Mouse (Mus musculus) megakaryocyte progenitor cell, adult 5-6 weeks (primary cell): ENCODE measurements at regions not wholly inside any gene's neighbourhood (a gene's known extent, or its start where the extent isn't known, plus 50 kb on each side); places are given as distances from the start of the nearest gene placed in this dataset.

Experiments
- ATAC-seq: replicated peaks from 2 replicates; pipeline ENCODE4 v1.8.0; 2016; ENCODE audit warnings: mild to moderate bottlenecking, moderate TSS enrichment, inconsistent platforms; ENCODE audit not compliant: poor library complexity

DNA sequence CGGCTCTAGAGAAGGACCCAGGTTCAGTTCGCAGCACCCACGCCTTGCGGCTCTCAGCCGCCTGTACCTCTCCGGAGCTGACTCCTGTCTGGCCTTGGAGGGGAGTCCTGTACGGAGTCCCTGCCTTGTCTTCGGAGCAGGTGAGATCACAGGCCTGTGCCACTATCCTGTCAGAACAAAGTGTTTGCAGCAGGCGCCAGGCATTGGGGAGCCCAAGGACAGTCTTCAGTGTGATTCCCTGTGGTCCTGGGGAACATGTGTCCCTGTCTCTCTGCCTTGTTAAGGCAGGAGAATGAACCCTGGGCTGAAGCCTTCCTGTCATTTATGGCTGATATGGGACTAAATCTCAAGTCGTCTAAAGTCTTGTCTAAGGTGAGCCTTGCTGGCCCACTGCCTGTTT is 176.5 kb downstream of the Vrk1 start:
- no peak for ATAC-seq

DNA sequence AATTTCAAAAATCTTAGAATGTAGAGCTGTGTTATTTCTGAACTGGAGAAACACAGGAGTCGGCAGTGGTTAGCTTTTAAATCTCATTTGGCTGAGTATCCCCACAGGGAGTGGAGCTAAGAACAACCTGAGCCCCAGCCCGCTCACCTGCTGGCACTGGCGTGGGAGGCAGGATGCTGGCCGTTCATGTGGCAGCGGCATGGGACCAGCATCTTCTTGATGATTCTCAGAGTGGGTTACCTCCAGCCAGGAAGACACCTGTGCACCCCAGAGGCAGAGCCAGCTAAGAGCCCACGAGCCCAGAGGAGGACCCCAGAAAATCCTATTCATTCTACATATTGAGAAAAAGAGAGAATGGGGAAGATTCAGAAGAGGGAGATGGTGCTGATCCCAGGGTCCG is 181.7 kb downstream of the Vrk1 start:
- no peak for ATAC-seq

DNA sequence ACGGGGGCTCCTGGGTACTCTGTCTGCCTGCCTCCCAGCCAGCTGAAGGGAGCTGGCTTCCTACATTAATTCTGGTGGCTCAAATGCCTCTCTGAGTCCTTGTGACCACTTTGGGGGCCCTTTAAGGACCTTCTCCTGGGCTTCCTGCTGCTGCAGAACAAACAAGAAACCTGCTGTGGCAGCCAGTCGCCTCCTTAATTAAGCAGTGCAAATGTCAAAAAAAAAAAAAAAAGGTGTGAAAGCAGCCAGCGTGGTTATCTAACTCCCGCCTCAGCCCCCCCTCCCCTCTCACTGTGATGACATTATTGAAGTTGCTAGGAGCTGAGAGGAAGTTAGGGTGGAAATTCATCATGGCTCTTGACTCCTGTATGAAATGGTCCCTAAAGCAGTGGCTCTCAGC is 189.3 kb downstream of the Vrk1 start:
- ATAC-seq, result no peak

DNA sequence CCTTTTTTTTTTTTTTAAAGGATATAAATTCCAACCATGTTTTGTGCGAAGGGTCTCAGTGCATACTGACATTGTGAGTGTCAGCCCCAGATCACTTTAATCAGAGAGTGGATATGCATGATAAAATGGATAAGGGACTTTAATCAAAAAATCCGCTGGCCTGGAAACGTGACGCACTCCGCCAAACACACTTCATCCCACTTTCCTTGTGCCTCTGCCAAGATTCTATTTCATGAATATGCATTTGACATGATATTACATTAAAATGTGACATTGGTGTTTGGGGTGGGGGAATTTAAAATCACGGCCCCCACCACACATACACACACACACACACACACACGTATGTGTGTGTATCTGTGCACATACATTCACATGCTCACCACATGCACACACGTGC is 193.5 kb downstream of the Vrk1 start:
- ATAC-seq, result no peak

DNA sequence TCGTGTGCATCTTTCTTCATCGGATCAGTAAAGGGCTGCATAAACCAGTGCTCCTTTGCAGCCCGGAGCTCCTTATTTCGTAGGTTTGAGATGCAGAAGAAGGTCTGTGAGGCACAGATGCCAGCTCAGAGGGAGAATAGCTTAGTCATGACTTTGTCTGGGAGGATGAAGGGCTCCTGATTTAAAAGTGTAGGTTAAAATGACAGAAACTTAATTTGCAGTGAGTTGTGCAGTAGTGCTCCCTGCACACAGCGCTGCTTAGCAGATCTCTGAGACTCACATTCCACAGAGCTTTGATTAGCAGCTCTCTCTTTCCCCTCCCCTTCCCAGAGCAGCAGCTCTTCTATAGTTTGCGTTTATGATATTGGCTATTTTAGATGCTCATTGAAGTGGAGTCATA is 200.9 kb downstream of the Vrk1 start:
- ATAC-seq, result no peak

DNA sequence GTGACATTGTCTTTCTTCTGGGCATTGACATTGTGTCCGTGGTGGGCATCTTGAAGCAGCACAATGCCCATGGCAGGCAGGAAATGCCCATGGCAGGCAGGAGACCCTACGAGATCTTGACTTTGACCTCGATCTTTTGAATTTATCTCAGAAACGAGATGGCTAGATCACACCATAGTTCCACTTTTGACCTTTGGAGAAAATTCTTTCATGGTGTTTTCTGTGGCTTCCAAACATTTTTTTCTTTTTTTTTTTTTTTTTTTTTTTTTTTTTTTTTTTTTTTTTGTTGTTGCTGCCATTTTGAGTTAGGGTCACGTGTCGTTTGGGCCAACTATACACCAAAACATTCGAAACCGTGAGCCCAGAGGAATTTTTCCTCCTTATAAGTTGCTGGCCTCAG is 201.5 kb downstream of the Vrk1 start:
- ATAC-seq, result no peak

DNA sequence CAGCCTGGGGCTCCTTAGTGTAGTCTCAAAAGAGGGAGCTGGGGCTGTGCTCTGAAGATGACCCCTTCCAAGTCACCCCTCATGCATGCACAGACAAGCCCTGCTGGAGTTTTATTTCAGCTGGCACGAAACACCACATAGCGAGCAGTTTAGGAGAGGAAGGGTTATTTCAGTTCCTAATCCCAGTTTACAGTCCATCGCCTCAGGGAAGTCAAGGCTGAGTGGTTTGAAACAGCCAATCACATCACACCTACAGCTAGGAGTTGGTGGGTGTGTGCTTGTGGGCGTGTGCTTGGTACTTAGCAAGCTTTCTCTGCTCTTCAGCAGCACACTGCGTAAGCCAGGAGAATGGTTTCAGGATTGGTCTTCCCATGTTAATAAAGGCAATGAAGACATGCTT is 202.4 kb downstream of the Vrk1 start:
- ATAC-seq, result no peak

DNA sequence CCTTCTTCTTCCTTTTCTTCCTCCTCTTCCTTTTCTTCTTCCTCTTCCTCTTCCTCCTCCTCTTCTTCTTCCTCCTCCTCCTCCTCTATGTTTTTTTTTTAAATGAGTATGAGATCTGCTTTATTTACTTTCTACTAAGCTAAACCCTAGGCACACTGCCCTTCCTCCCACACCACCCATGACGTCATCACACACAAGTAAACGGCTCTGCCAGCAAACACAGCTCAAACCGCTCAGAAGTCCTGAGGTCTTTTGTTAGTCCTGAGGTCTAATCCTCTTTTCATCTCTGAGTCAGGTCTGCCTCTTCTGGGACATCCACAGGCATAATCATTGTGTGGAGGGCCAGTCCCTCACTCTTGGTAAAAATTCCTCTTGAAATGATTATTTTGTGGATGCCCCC is 210.0 kb downstream of the Vrk1 start:
- no peak for ATAC-seq

DNA sequence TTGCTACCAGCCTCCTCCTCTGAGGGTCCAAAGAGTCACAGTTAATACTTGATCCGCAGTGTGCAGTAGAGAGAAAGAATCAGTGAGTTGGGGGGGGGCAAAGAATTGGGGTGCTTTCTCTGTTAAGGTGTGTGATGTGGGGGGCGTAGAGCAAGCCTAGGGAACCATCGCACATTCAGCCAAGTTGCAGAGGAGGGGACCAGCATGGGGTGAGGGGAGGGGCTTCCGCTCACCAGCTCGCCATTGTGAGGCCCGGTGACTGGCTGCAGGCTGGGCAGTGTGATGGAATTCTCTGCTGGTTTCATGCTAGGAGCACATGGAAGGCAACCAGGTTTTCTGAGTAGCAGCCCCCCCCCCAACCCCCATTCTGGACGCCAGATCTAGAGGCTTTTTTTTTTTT is 216.2 kb downstream of the Vrk1 start:
- ATAC-seq, result no peak

DNA sequence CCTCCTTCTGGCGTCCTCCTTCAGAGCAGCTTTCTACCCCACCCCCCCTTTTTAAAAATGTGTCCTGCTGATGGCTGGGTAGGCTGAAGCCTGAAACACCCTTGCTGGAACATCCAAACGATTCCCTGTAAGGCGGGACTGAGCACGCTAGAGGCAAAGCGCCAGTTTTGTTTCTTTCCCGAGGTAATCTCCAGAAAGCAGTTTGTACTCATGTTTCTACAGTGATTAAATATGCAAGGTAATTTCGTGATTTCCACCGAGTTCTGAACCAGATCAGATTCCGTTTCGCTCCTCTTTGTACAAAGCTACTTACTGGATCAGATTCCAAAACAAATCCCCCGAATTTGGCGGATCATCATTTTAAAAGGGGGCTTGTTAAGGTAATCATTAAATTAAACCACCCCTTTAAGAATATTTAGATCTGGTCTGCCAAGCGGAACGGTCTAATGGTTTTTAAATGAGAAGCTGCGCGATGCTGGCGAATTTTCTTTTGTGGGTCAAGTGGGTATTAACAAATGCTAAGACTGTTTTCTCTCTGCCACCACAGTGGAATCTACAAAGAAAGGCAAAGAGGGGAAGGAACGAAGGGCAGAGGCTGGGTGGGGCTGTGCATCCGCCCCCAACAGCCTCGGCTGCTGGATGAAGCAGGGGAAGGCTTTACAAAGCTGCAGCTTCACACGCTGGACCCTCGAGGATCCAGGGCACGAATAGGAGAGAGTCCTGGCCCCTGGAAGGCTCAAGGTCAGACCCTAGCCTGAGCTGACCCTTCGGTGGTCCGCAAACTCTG is 216.9 kb downstream of the Vrk1 start:
- ATAC-seq, result no peak

DNA sequence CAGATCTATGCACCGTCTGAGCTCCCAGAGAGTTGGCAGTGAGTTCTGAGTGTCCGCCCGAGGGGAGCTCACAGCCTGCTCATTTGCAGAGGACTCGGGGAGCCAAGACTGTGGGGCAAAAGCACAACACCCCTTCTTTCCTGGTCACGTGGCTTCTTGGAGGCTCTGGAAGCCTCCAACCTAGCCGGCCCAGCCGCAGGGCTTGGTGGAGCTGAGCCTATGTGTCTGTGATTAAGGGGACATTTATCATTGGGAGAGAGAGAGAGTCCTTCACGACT is 217.5 kb downstream of the Vrk1 start:
- ATAC-seq, result no peak

DNA sequence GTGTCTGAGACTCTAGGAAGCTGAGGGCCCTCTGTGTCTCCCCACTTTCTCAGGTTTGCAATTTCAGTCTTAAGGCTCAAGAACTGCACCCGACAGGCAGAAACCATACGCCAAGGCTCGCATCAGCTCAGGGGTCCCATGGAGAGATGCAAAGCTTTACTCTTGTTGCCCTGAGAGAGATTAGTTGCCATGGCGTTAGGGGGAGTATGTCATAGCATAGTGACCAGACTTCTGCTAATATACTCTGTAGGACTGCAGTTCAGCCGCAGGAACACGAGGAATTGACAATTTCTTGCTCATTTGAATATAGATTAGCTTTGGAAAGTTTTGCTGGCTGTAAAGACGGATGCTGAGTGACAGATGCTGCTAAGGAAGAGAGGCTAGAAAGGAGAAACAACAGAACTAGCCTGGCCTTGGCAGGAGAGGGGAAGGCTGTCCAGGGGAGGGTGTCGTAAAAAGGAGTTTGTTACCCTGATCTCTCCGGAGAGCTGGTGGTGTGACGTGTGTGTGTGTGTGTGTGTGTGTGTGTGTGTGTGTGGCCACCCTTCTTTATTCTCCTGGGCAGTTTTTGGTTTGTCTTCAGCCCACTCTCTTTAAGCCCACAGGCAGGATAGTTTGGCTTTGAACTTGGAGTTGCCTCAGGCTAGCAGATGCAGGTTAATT is 235.3 kb downstream of the Vrk1 start:
- no peak for ATAC-seq

DNA sequence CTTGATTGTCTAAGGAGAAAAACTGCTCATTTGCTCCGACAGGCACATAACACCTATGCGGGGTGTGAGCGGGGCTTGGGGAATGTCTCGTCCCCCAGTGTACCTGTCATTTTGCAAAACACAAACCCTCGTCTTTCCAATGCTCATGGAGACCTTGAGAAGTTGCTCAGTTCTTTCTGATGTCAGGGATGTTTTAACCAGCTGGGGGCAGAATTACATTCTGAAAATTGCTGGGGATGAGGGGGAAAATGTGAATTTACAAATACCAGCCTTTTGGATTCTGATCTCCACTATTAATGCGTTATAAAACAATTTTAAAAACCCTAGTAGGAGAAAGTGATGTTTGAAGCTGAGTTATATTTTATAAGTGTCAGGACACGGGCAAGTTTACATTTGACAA is 263.6 kb downstream of the Vrk1 start:
- ATAC-seq, result no peak

DNA sequence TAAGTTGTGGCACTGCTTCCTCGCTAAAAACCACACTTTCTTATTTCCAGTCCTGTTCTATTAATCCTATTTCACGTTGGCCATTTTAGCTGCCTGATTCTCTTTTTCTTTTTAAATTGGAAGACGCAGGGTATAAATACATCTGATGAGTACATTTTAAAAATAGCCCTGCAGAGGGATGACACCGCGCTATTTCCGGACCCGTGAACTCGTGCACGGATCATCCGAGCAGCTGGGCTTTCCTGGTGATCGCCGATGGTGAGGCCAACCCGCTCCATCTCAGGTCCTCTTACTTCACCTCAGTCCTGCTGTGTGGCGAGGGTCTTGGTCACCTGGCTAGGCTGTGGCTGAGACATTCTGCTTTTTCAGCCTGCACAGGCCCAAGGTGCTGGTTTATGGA is 267.9 kb downstream of the Vrk1 start:
- no peak for ATAC-seq

DNA sequence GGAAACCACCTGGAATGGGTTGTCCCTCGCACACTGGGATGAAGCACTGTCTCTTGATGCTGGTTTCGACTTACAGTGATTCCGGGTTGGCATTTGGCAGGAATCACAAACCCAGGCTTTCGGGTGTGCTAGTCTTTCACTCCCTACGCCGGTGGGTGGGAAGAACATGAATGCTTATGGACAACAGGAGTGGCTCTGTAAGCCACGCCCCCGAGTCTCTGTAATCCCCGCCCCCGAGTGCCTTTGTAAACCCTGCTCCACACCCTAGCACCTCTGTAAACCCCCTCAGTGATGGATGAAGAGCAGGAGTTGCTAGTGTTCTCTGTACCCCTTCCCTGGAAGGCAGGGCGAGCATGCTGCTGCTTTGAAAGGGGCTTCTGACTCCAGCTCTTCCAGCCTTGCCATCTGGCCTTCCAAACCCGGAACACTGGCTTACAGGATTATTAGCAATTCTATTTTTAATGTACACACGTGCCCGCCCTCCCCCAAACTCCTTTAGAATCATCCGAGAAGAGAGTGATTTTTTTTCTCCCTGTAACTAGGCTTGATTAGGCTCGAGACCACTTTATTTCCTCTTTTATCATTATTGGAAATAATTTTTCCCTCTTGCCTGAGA is 272.6 kb downstream of the Vrk1 start:
- no peak for ATAC-seq

DNA sequence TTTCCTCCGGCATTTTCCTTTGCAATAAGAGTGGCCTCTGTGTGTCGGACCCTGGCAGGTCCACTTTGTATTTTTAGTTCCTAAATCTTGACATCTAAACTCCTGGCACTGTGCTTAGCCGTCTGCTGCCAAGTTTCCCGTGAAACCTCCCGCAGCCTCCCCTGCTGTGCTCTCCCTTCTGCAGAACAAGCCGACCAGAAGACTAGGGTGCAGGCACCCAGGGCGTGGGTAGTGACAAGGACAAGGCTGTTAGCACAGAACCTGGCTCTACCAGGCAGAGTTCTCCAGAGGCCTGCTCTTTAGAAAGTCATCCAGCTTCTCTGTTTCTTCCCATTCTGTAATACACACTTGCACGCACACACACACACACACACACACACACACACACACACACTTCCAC is 274.8 kb downstream of the Vrk1 start:
- ATAC-seq, result no peak

DNA sequence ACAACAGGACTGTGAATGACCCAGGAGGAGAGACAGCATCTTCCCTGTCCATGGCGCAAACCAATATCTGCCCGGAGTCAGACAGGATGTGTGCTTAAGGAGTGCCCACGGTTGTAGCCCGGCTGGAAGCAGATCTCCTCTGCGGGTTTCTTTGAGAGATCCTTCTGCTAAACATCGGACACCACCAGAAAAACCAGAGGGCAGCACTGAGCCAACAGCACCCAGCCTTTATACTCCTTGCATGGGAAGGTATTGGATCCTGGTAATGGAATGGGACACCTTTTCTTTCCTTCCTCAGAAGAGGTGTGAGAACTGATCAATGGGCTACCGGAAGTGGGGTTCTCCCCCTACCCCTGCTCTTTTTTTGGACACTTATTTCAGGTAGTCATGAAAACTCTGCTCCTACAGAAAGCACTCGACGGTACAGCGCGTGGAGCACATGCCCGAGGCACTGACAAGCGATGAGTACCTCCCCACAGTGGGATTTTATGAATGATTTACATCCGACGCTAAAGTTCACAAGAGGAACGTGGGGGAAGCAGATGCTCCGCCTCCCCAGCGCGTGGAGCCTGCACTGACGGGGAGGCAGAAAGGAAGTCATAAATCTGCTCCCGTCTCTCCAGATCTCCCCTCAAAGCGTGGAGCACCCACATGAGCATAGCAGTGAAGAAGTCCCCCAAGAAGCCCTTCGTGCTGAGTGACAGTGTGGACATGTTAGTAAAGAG is 278.9 kb downstream of the Vrk1 start:
- ATAC-seq, result no peak

DNA sequence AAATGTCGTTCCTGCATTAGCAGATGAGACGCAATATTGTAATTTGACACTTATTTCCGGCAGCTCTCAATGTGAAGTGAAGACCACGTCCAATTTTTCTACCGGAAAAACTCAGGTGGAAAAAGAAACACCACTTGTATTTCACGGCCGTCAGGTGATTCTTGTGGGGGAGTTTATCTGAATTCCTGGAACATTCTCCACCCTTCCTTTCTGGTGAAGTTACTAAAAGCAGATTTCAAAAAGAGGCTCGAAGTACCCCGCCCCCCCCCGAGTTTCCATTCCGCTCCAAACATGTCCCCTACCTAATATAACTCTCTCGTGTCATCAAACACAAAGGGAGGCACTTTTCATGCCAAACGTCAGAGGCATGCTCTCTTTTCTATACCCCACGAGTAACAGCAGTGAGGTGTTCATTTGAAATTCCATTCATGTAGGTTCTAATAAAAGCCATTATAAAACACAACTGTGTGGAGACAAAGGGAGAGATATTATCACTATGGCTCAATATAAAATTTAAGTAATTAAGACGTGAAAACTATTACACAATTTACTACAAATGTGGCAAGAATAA is 281.5 kb downstream of the Vrk1 start:
- no peak for ATAC-seq

DNA sequence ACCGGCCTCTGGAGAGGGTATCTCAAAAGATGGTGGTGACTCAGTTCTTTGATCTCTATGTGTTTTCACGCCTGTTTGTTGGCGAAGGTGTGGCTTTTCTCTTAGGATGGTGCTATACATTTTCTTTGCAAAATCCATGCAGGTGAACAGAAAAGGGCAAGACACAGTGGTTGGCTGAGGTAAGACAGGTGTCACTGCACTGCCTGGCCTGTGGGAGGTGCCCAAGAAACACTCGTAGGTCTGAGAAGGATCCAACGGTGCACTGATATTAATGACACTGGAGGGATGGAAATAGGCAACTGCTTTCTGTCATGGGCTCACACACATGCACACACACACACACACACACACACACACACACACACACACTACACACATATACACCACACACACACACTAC is 283.1 kb downstream of the Vrk1 start:
- no peak for ATAC-seq

DNA sequence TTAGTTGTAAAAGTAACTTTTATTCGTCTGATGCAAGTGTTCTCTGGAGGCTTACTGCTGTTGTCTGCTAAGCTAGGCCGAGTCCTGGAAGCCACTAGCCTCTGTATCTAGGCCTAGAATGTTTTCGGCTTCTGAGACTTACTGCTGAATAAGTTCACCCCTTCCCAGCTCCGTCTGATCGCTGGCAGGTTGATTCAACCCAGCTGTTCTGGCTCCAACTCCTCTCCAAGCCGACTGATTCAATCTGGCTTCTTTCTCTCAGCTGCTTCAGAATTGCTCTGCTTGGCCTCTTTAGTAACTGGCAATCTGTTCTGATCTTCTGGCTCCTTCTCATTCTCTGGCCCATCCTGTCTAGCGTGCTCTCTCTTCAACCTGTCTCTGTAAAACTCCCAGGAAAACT is 285.6 kb downstream of the Vrk1 start:
- no peak for ATAC-seq

DNA sequence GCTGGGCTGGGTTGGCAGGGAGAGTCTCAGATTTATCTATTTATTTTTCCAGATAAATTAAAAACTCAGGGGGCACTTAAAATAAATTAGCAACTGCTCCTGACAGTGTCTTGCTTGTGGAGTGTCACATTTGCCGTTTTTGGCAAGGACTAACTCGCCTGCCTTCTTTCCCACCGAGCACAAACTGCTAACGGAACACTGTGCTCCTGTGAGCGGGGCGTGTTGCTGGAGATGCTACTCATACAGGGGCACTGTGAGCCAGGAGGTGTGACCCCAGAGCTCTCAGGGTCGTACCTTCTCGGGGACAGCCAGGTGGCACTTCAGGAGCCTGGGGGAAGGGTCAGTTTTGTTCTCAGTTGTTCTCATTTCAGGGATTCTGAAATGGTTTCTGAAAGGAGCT is 292.6 kb downstream of the Vrk1 start:
- no peak for ATAC-seq
